In the genomic region with DNA sequence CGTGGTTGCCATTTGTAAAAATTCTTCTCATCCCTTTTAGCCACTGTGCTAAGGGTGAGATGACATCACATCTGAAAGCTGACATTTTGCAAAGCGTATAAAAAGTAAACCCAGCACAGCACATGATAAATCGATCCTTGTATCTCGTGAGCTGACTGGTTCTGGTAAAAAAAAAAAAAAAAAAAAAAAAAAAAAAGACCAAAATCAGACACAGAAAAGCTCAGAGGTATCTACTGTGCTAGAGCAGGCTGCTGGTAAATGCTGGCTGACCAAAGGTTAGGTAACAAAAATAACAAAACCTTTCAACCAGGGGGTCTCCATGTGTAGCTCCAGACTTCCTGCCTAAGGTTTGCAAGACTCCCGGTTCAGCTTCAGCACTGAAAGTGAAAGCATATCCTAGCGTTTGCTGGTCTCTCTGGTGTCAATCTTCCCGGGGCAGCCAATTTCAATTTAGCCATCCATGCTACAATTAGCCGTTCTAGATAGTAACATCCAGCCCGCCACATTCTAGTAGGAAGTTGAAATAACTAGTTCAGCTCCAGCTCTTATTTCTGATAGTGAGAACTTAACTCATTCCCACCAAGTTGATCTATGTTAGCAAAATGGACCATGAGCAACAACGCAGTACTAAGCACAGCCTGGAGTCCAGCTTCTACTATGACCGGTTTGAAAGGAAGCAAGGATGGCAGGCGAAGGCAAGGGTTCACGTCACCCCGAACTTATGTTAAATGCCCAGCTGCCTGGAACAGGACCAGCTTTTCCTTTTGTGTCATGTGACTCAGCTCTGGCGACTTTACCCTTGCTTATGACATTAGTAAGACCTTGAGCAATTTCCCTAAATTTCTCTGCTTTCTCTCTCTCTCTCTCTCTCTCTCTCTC, we compare ENCODE assay signal across 8 mouse cellular contexts. TPM values are rescaled to one million over a fixed set of nuclear protein-coding genes. Genes with fewer than 3 reads are reported as not detected.
DNase-seq lines count a peak whose midpoint lies in the region; ATAC-seq lines count a peak whose summit lies in the region.

No protein-coding gene starts in this region.

- no peak overlapping the region for H3K27ac ChIP-seq in kidney, embryonic 14.5 days (ENCODE audit: low read depth, low read length)
- H3K27ac ChIP-seq in heart, embryonic 13.5 days (replicated peaks): no peak overlapping the region
- H3K27ac ChIP-seq in liver, embryonic 16.5 days (ENCODE audit: low read length): no peak overlapping the region

- H3K4me3 ChIP-seq in kidney, embryonic 14.5 days (ENCODE audit: low read length): no peak overlapping the region
- peak overlapping the region; percentile 18 for H3K4me3 ChIP-seq in heart, embryonic 13.5 days
- H3K4me3 ChIP-seq in liver, embryonic 16.5 days (ENCODE audit: low read depth, low read length): peak overlapping the region; percentile 38

- peak; percentile 18 for DNase-seq in kidney, adult 11 months
- no peak for DNase-seq in urinary bladder, postnatal 10 days (ENCODE audit: low spot score)
- DNase-seq in embryo, embryonic 10.5 days (ENCODE audit: low spot score): no peak
- no peak for DNase-seq in frontal cortex, adult 2 months (ENCODE audit: extremely low spot score in 1 of 2, low spot score in 1 of 2)

- H3K9me3 ChIP-seq in kidney, embryonic 14.5 days (ENCODE audit: control insufficient read depth, low read length): no peaks in the 10 kb centered on the region
- no peaks in the 10 kb centered on the region for H3K9me3 ChIP-seq in heart, embryonic 13.5 days
- H3K9me3 ChIP-seq in liver, embryonic 16.5 days (replicated peaks; ENCODE audit: control insufficient read depth, low read length): no peaks in the 10 kb centered on the region

- H3K9ac ChIP-seq in kidney, embryonic 14.5 days (ENCODE audit: low read depth, low read length): no peak overlapping the region
- 0 out of 2 replicates have a peak overlapping the region, but pooled peaks have one; percentile 11 for H3K9ac ChIP-seq in heart, embryonic 13.5 days
- no peak overlapping the region for H3K9ac ChIP-seq in liver, embryonic 16.5 days (ENCODE audit: low read depth, low read length)

- no peaks in the 10 kb centered on the region for H3K36me3 ChIP-seq in kidney, embryonic 14.5 days (ENCODE audit: control insufficient read depth, insufficient read depth, low read length)
- H3K36me3 ChIP-seq in heart, embryonic 13.5 days: no peaks in the 10 kb centered on the region
- H3K36me3 ChIP-seq in liver, embryonic 16.5 days (ENCODE audit: control insufficient read depth, insufficient read depth): no peaks in the 10 kb centered on the region

- no peak for ATAC-seq in kidney, embryonic 14.5 days (ENCODE audit: low FRiP score, low TSS enrichment)
- ATAC-seq in activated CD4-positive, CD25-positive, alpha-beta regulatory T cell, adult 4 months: peak; percentile 36
- ATAC-seq in heart, embryonic 13.5 days (ENCODE audit: extremely low read depth, insufficient number of reproducible peaks, low FRiP score, low TSS enrichment): no peak
- ATAC-seq in liver, embryonic 16.5 days (ENCODE audit: low read depth): no peak

- 48% methylated on average over 15 of the region's 15 CpGs for WGBS in kidney, embryonic 14.5 days
- WGBS in heart, embryonic 13.5 days: 52% methylated on average over 15 of the region's 15 CpGs
- 38% methylated on average over 15 of the region's 15 CpGs for WGBS in liver, embryonic 16.5 days (ENCODE audit: insufficient replicate concordance)

- H3K27me3 ChIP-seq in kidney, embryonic 14.5 days (ENCODE audit: control insufficient read depth, insufficient read depth, low read length): no peaks in the 10 kb centered on the region
- H3K27me3 ChIP-seq in heart, embryonic 13.5 days (replicated peaks): no peaks in the 10 kb centered on the region
- H3K27me3 ChIP-seq in liver, embryonic 16.5 days (ENCODE audit: control insufficient read depth, insufficient read depth, low read depth, low read length): no peaks in the 10 kb centered on the region

- H3K4me2 ChIP-seq in kidney, embryonic 14.5 days (replicated peaks; ENCODE audit: low read depth, low read length): no peak overlapping the region
- peak overlapping the region; percentile 58 for H3K4me2 ChIP-seq in heart, embryonic 13.5 days
- H3K4me2 ChIP-seq in liver, embryonic 16.5 days (ENCODE audit: low read depth, low read length): peak overlapping the region; percentile 47

- H3K4me1 ChIP-seq in kidney, embryonic 14.5 days (ENCODE audit: control insufficient read depth, insufficient read depth, low read length): no peaks in the 10 kb centered on the region
- no peaks in the 10 kb centered on the region for H3K4me1 ChIP-seq in heart, embryonic 13.5 days
- H3K4me1 ChIP-seq in liver, embryonic 16.5 days (ENCODE audit: control insufficient read depth, low read depth, low read length): no peaks in the 10 kb centered on the region

RNA-seq across cellular contexts. Expression of a gene that starts 45.8 kb away (rescaled TPM):
- 31.9 and 34.9 TPM in 2 replicates for polyA plus RNA-seq in kidney, embryonic 14.5 days (2014; fragmentation: Nextera tagmentation; extraction: Ambion mirVana)
- polyA plus RNA-seq in activated CD4-positive, CD25-positive, alpha-beta regulatory T cell, adult 4 months (2017; shearing (Covaris generic)): 10 to 100 TPM in 1 of 2 experiments, 1 to 10 TPM in 1; 7.2 to 10.2 TPM
- 18.7 and 21.2 TPM in 2 replicates for polyA plus RNA-seq in heart, embryonic 13.5 days (2015; fragmentation: Nextera tagmentation; extraction: Ambion mirVana)
- polyA plus RNA-seq in liver, embryonic 16.5 days (2015; fragmentation: Nextera tagmentation; extraction: Ambion mirVana): 32.7 and 34.1 TPM in 2 replicates
- 59.5 and 60.6 TPM in 2 replicates for polyA plus RNA-seq in frontal cortex, adult 2 months (2012; rRNA removed)
